Comparison of ENCODE assay signal across 8 mouse cellular contexts in genomic region chr10:110794564-110795205, GRCm38 (mm10). TPM values are rescaled to one million over a fixed set of nuclear protein-coding genes. Genes with fewer than 3 reads are reported as not detected.
DNase-seq lines count a peak whose midpoint lies in the region; ATAC-seq and TF ChIP-seq lines count a peak whose summit lies in the region.

No protein-coding gene starts in this region.

- peaks cover 16% of the 10 kb centered on the region for H3K4me1 ChIP-seq in heart, embryonic 13.5 days
- H3K4me1 ChIP-seq in kidney, embryonic 16.5 days (ENCODE audit: insufficient read depth, low read length) = peaks cover 6% of the 10 kb centered on the region; the same call in 1 of the 2 replicates

- H3K4me3 ChIP-seq in left cerebral cortex, adult 2 months = peak overlapping the region; percentile 39
- peak overlapping the region; percentile 23; the same call in 1 of the 2 replicates for H3K4me3 ChIP-seq in heart, embryonic 13.5 days
- no peak overlapping the region for H3K4me3 ChIP-seq in kidney, embryonic 16.5 days (ENCODE audit: low read length)

- no peaks in the 10 kb centered on the region for H3K9me3 ChIP-seq in heart, embryonic 13.5 days
- H3K9me3 ChIP-seq in kidney, embryonic 16.5 days (ENCODE audit: low read length) = no peaks in the 10 kb centered on the region

- intact Hi-C loops in left cerebral cortex, adult 2 months (cut with DNase I) = loop anchor here (2.0 to 10.0 kb wide), 4 partner anchors 143 to 490 kb away; no protein-coding TSS in a partner anchor

- H3K9ac ChIP-seq in heart, embryonic 13.5 days = peak overlapping the region; percentile 51; the same call in 1 of the 2 replicates
- no peak overlapping the region for H3K9ac ChIP-seq in kidney, embryonic 16.5 days (replicated peaks; ENCODE audit: low read length)

- no peak overlapping the region for H3K27ac ChIP-seq in left cerebral cortex, adult 2 months
- H3K27ac ChIP-seq in heart, embryonic 13.5 days (replicated peaks) = peak overlapping the region; percentile 70; the same call in 1 of the 2 replicates
- H3K27ac ChIP-seq in kidney, embryonic 16.5 days (ENCODE audit: low read length) = no peak overlapping the region

- no peaks in the 10 kb centered on the region for H3K27me3 ChIP-seq in heart, embryonic 13.5 days (replicated peaks)
- no peaks in the 10 kb centered on the region for H3K27me3 ChIP-seq in kidney, embryonic 16.5 days (ENCODE audit: insufficient read depth, low read length)

- no peak for ATAC-seq in heart, embryonic 13.5 days (ENCODE audit: extremely low read depth, insufficient number of reproducible peaks, low FRiP score, low TSS enrichment)
- ATAC-seq in kidney, embryonic 16.5 days (ENCODE audit: low FRiP score, low TSS enrichment) = peak; percentile 55

- DNase-seq in left cerebral cortex, adult 2 months (ENCODE audit: extremely low spot score in 1 of 2, low spot score in 2 of 2) = peak; percentile 25 to 29
- no peak for DNase-seq in left cerebral cortex, adult 11 months (ENCODE audit: low spot score)
- peak; percentile 29 for DNase-seq in WW6 (ENCODE audit: low read depth, low spot score)
- DNase-seq in embryo, embryonic 9.5 days (ENCODE audit: extremely low spot score) = peak; percentile 71
- peak; percentile 51 for DNase-seq in lung, postnatal 14 days
- DNase-seq in retina, postnatal 1 day = peak; percentile 72

- peak overlapping the region; percentile 54 for H3K4me2 ChIP-seq in heart, embryonic 13.5 days
- H3K4me2 ChIP-seq in kidney, embryonic 16.5 days (replicated peaks; ENCODE audit: low read depth, low read length) = peak overlapping the region; percentile 28

- peak; percentile 89 for TF ChIP-seq CTCF in left cerebral cortex, adult 2 months (IDR thresholded peaks at IDR 0.05)

- WGBS in heart, embryonic 13.5 days = 17% methylated on average over 12 of the region's 12 CpGs
- 11% methylated on average over 12 of the region's 12 CpGs for WGBS in kidney, embryonic 16.5 days

- no peaks in the 10 kb centered on the region for H3K36me3 ChIP-seq in heart, embryonic 13.5 days
- H3K36me3 ChIP-seq in kidney, embryonic 16.5 days (ENCODE audit: insufficient read depth, low read length) = no peaks in the 10 kb centered on the region

RNA-seq across cellular contexts. Expression of gene E2f7, which starts 49.4 kb away (rescaled TPM):
- total RNA-seq in left cerebral cortex, adult 2 months (2021) = under 1 TPM; 0.47 to 0.50 TPM
- polyA plus RNA-seq in heart, embryonic 13.5 days (2015; fragmentation: Nextera tagmentation; extraction: Ambion mirVana) = 14.5 and 15.8 TPM in 2 replicates
- 23.2 and 28.5 TPM in 2 replicates for polyA plus RNA-seq in kidney, embryonic 16.5 days (2015; fragmentation: Nextera tagmentation; extraction: Ambion mirVana)
